Mouse (Mus musculus) ES-E14 (cell line): ENCODE results near the gene Spred2. TPM values are rescaled to one million over a fixed set of nuclear protein-coding genes. Genes with fewer than 3 reads are reported as not detected.

Experiments
- DNase-seq: peaks from one replicate; pipeline ENCODE4 v3.0.0-alpha.2; 2013; ENCODE audit warnings: low read depth, low spot score
- H3K27ac ChIP-seq: 2 replicates; pipeline ENCODE4 v1.5.1; 2012; ENCODE audit warnings: low read depth, mild to moderate bottlenecking, low read length, moderate library complexity, mixed read lengths; ENCODE audit not compliant: poor library complexity, insufficient read depth, severe bottlenecking
- H3K36me3 ChIP-seq: 2 replicates; pipeline ENCODE4 v1.6.1; 2012; ENCODE audit warnings: mild to moderate bottlenecking, low read length, moderate library complexity, mixed read lengths; ENCODE audit not compliant: control insufficient read depth, poor library complexity, insufficient read depth, severe bottlenecking
- H3K4me1 ChIP-seq, 2 experiments: fragments of 150-350 bp in 1 of 2; sonication (generic) in 1 of 2; 2 replicates each; pipeline ENCODE4 v1.6.1; 2012; ENCODE audit warnings: low read length in 2 of 2, mild to moderate bottlenecking in 1 of 2, mixed read lengths in 1 of 2; ENCODE audit not compliant: control insufficient read depth in 2 of 2, insufficient read depth in 2 of 2, poor library complexity in 1 of 2
- H3K4me3 ChIP-seq, 2 experiments: fragments of 150-350 bp in 1 of 2; sonication (generic) in 1 of 2; 2 replicates each; pipeline ENCODE4 v1.5.1; 2012; ENCODE audit warnings: low read length in 2 of 2, low read depth in 1 of 2, mild to moderate bottlenecking in 1 of 2, mixed read lengths in 1 of 2; ENCODE audit not compliant: insufficient read depth in 1 of 2, poor library complexity in 1 of 2, severe bottlenecking in 1 of 2
- H3K9ac ChIP-seq: 2 replicates; pipeline ENCODE4 v1.6.1; 2012; ENCODE audit warnings: low read depth, mild to moderate bottlenecking, low read length, mixed read lengths; ENCODE audit not compliant: poor library complexity, insufficient read depth, severe bottlenecking
- H3K9me3 ChIP-seq: fragments of 150-350 bp; sonication (generic); 2 replicates; pipeline ENCODE4 v1.6.1; 2012; ENCODE audit warnings: low read depth, mild to moderate bottlenecking, low read length; ENCODE audit not compliant: control insufficient read depth, insufficient read depth
- CHD2 ChIP-seq: IDR thresholded peaks from 2 replicates; pipeline ENCODE4 v1.6.1; 2014; ENCODE audit warnings: mild to moderate bottlenecking, low read depth, low read length, inconsistent platforms
- HCFC1 ChIP-seq: IDR thresholded peaks from 2 replicates; pipeline ENCODE4 v1.6.1; 2012; ENCODE audit warnings: low read length, inconsistent platforms, borderline replicate concordance; ENCODE audit not compliant: insufficient read depth
- MAFK ChIP-seq: IDR thresholded peaks from 2 replicates; pipeline ENCODE4 v1.6.1; 2014; ENCODE audit warnings: mild to moderate bottlenecking, low read depth, low read length, inconsistent platforms; ENCODE audit not compliant: insufficient read depth
- ZC3H11A ChIP-seq: IDR thresholded peaks from 2 replicates; pipeline ENCODE4 v1.6.1; 2012; ENCODE audit warnings: low read depth, mild to moderate bottlenecking, inconsistent platforms, low read length, borderline replicate concordance
- ZNF384 ChIP-seq: IDR thresholded peaks from 2 replicates; pipeline ENCODE4 v1.6.1; 2012; ENCODE audit warnings: low read depth, low read length, inconsistent platforms
- in situ Hi-C, 2 experiments: fragments of 600-800 bp; cut with MboI; formaldehyde crosslinking; loops; one replicate each; pipeline ENCODE4 v1.15.1; 2025; ENCODE audit warnings: low sequenced_read_pairs in 2 of 2, inconsistent platforms in 1 of 2; ENCODE audit not compliant: unreplicated experiment in 2 of 2
- total RNA-seq: library from RNA; depleted of rRNA; stranded (reverse); fragments of 300-350 nt; gene quantifications from 2 replicates; pipeline ENCODE4 v1.2.3, GENCODE M21; 2012

The Spred2 gene
- total RNA-seq, 1 experiment, result 19.4 TPM

GRCm38 (mm10) chr11:19959897-19960296 lies 35.7 kb downstream of the Spred2 start:
- DNase-seq, result no peak
- in situ Hi-C loops, result no loop called here
- H3K9me3 ChIP-seq, result no peaks in the 10 kb centered on the region

DNA sequence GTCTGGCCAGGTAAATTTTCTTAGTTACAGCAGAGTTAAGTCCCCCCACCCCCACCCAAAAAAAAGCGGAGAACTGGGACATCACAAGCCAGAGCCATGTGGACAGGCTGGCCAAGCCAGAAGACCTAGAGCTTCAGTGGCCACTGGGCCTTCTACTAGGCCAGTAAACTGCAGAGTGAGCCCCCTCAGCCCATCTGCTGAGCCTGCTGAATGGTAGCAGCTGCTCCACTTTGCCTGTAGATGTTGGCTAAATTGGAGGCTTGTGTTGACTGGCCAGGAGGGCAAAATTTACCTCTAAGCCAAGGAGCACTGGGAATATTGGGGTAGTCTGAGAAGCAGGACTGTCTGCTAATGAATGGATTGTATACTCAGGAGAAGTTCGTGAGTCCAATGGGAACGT lies 36.4 kb downstream of the Spred2 start:
- H3K4me3 ChIP-seq, result no peak overlapping the region
- no peak overlapping the region for H3K27ac ChIP-seq
- H3K36me3 ChIP-seq, result peaks cover 17% of the 10 kb centered on the region; the same call in 1 of the 2 replicates
- peaks cover 21 to 22% of the 10 kb centered on the region in 2 experiments for H3K4me1 ChIP-seq
- H3K9ac ChIP-seq, result peak overlapping the region; percentile 11; the same call in 1 of the 2 replicates
- no peak for TF ChIP-seq ZC3H11A
- no peak for DNase-seq
- no peaks in the 10 kb centered on the region for H3K9me3 ChIP-seq
- in situ Hi-C loops, result no loop called here

More at GRCm38 (mm10) chr11:19959897-19960296, 35.7 kb downstream of the Spred2 start:
- Histone ChIP-seq H3K9ac (no peak overlapping the region; the same call in 1 of the 2 replicates), H3K36me3 (peaks cover 14% of the 10 kb centered on the region; the same call in 1 of the 2 replicates), H3K27ac (0 out of 2 replicates have a peak overlapping the region, but pooled peaks have one; percentile 3), H3K4me3 (no peak overlapping the region), H3K4me1 (peaks cover 21 to 23% of the 10 kb centered on the region in 2 experiments)
- TF ChIP-seq MAFK (no peak), ZC3H11A (no peak)

DNA sequence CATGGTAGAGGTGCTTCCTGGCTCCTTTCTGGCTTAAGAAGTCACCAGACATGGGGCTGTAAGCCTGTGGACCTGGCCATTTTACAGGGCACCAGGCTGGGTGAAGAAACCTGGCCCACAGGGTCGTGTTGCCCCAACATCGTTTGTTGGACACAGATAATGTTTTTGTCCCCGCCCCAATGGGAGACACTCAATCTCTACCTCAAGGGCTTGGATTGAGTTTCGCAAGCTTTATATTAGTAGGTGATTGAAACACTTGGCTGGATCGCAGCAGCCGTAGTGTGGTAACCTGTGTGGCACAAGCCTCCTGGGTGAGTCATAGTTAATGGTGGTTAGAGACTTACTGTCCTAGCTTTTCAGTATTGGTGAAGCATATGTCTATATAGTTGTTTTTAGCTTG lies 36.9 kb downstream of the Spred2 start:
- H3K4me3 ChIP-seq, result no peak overlapping the region
- no peak for TF ChIP-seq ZC3H11A
- no peak for TF ChIP-seq CHD2
- no peak for TF ChIP-seq ZNF384
- no peak for TF ChIP-seq MAFK
- TF ChIP-seq HCFC1, result no peak
- peaks cover 20% of the 10 kb centered on the region; the same call in 1 of the 2 replicates for H3K36me3 ChIP-seq
- DNase-seq, result no peak
- in situ Hi-C loops, result no loop called here
- peaks cover 22 to 26% of the 10 kb centered on the region in 2 experiments for H3K4me1 ChIP-seq
- H3K9me3 ChIP-seq, result no peaks in the 10 kb centered on the region
- H3K9ac ChIP-seq, result no peak overlapping the region
- no peak overlapping the region for H3K27ac ChIP-seq

DNA sequence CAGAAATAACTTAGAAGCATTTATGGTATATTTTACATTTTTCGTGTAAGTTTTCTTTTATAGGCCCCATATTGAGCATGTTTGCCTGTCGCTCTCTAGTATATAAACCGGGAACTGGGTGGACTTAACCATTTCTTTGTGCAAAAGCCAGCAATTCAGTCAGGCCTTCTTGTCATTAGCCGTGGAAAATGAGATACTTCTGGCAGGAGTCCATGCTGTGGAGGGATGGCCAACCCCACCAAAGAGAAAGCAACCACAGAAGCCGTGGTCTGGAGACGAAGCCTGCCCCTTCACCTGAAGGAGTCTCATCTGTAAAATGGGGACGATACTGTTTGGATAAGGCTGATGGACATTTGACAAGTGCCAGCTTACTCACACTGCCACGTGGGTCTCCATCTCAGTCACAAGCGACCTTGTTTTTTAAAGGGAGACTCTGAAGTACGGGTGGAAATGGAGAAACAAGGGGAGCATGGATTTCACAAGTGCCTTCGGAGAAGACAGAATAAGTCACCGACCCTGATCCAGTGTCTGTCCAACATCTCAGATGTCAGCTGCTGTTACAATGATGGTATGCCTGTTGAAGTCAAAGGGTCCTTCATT lies 37.7 kb downstream of the Spred2 start:
- H3K9ac ChIP-seq, result no peak overlapping the region
- H3K4me3 ChIP-seq, result no peak overlapping the region
- peaks cover 22 to 30% of the 10 kb centered on the region in 2 experiments for H3K4me1 ChIP-seq
- H3K9me3 ChIP-seq, result no peaks in the 10 kb centered on the region
- no peak for DNase-seq
- H3K36me3 ChIP-seq, result peaks cover 24% of the 10 kb centered on the region; the same call in 1 of the 2 replicates
- TF ChIP-seq HCFC1, result no peak
- TF ChIP-seq MAFK, result no peak
- in situ Hi-C loops, result no loop called here
- no peak overlapping the region for H3K27ac ChIP-seq

DNA sequence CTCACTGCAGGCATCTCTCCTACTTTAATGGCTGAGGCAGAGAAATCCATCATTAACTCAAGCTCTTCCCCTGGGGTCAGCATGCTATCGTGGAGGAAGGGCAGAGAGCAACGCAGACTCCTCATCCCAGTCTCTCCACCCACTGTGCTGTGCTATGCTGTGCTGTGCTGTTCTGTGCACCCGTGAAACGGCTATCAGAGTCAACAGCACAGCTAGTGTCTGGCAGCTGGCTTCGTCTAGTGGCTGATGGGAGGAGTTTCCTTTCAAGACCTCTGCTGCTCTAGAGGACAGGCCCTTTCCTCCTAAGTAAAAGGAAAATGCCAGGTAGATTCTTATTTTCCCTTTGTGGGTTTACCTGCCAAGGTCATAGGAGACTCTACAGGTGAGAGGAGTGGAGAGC lies 38.6 kb downstream of the Spred2 start:
- no peak overlapping the region for H3K27ac ChIP-seq
- H3K4me3 ChIP-seq, result no peak overlapping the region
- H3K4me1 ChIP-seq, result peaks cover 22 to 30% of the 10 kb centered on the region in 2 experiments
- H3K9ac ChIP-seq, result no peak overlapping the region
- in situ Hi-C loops, result no loop called here
- TF ChIP-seq ZC3H11A, result no peak
- TF ChIP-seq MAFK, result no peak
- no peak for TF ChIP-seq CHD2
- TF ChIP-seq HCFC1, result no peak
- no peak for TF ChIP-seq ZNF384
- no peaks in the 10 kb centered on the region for H3K9me3 ChIP-seq
- no peak for DNase-seq
- peaks cover 24% of the 10 kb centered on the region; the same call in 1 of the 2 replicates for H3K36me3 ChIP-seq
